Mouse (Mus musculus): ENCODE measurements around the gene Fgfr1op. TPM values are rescaled to one million over a fixed set of nuclear protein-coding genes. Genes with fewer than 3 reads are reported as not detected.

Gene Fgfr1op
- polyA plus RNA-seq, 1 experiment from 2014 or later, result 30.8 TPM

DNA sequence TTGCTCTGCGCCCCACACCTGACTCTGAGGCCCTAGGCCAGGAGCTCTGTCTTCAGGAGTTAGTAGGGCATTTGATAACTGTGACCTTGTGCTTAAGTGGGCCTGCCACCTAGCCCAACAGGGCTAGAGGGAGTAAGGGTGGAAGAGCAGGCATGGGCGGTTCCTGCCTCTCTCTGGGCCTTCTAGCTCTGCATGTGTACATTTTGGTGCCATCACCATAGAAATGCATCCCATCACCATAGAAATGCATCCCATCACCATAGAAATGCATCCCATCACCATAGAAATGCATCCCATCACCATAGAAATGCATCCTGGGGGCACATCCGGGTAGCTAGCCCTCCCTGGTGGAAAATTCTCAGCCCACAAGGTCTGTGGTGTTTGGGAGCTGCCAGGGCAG, 74.3 kb downstream of the Fgfr1op start:
- Histone ChIP-seq H3K9me3 (no peaks in the 10 kb centered on the region), H3K27ac (no peak overlapping the region), H3K27me3 (ENCODE audit: insufficient read depth, poor library complexity, severe bottlenecking) (peaks cover 18% of the 10 kb centered on the region), H3K4me3 (no peak overlapping the region), H3K36me3 (no peaks in the 10 kb centered on the region), H3K4me1 (no peaks in the 10 kb centered on the region)
- 75% methylated on average over 3 of the region's 3 CpGs for WGBS
- no peak for DNase-seq (ENCODE audit: low spot score)

- H3K4me3 ChIP-seq, result no peak overlapping the region
- H3K4me1 ChIP-seq, result no peaks in the 10 kb centered on the region
- no peak overlapping the region for H3K27ac ChIP-seq
- peaks cover 19% of the 10 kb centered on the region for H3K27me3 ChIP-seq (ENCODE audit: insufficient read depth, poor library complexity, severe bottlenecking)
- no peak for DNase-seq (ENCODE audit: low spot score)
- no peaks in the 10 kb centered on the region for H3K9me3 ChIP-seq
- WGBS, result 62% methylated on average over 4 of the region's 4 CpGs
- no peaks in the 10 kb centered on the region for H3K36me3 ChIP-seq
These were observed 75.2 kb downstream of the Fgfr1op start for GRCm38 (mm10) chr17:8240517-8240916.

DNA sequence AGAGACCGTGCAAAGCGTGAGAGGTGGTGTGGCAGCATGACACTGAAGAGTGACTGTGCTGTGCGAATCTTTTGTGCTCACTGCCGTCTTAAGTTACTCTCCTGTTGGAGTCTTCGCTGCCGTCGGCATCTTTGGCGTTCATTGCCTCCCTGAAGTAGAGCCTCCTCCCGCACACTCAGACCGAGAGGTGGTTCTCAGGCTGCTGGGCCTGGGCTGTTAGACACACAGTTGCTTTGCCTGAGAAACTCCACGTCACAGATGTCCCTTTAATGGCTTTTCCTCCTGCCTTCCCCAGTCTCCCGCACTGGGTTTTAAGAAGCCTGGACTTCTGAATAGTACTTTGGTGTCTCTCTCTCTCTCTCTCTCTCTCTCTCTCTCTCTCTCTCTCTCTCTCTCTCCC, 76.3 kb downstream of the Fgfr1op start:
- 74% methylated on average over 12 of the region's 12 CpGs for WGBS
- no peaks in the 10 kb centered on the region for H3K36me3 ChIP-seq
- H3K27me3 ChIP-seq (ENCODE audit: insufficient read depth, poor library complexity, severe bottlenecking), result peaks cover 19% of the 10 kb centered on the region
- H3K4me3 ChIP-seq, result no peak overlapping the region
- no peak overlapping the region for H3K27ac ChIP-seq
- H3K4me1 ChIP-seq, result no peaks in the 10 kb centered on the region
- no peaks in the 10 kb centered on the region for H3K9me3 ChIP-seq
- no peak for DNase-seq (ENCODE audit: low spot score)

DNA sequence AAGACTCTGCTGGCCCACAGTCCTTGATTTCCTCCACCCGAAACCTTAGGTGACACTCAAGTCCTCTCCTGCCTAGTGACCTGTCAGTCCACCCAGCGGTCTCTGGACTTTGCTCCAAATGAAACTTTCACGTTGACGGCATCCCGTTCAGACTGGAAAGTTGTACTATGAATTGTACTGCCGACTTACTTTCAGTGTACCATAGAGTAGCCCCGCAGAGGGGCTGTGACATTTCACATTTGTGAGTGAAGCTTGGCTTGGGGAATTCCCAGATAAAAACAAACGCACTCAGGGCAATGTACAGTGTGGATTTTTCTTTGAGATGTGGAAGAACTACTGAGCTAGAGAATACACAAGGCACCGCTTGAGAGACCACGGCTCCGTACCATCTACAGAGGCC, 76.9 kb downstream of the Fgfr1op start:
- Histone ChIP-seq H3K27me3 (ENCODE audit: insufficient read depth, poor library complexity, severe bottlenecking) (peaks cover 16% of the 10 kb centered on the region), H3K4me3 (no peak overlapping the region), H3K36me3 (no peaks in the 10 kb centered on the region), H3K4me1 (no peaks in the 10 kb centered on the region), H3K9me3 (no peaks in the 10 kb centered on the region), H3K27ac (no peak overlapping the region)
- 85% methylated on average over 11 of the region's 11 CpGs for WGBS
- DNase-seq (ENCODE audit: low spot score), result no peak

DNA sequence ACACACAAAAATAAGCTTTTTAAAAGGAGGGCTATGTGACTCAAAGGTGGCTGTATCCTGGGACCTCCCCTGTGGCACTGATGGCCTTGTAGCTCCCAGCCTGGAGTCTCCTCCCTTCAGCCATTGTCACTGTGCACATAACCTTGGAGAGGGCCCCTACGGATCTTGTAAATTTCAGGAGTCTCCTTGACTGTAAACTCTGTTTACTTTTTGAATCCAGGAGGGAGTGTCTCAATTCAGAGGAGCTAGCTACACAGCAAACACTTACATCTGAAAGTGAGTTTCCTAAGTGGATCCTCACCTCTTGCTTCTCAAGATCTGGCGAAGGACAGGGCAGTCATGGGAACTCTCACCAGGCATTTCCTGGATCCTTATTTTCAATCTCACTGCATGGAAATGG, 78.8 kb downstream of the Fgfr1op start:
- no peak for DNase-seq (ENCODE audit: low spot score)
- no peak overlapping the region for H3K27ac ChIP-seq
- H3K27me3 ChIP-seq (ENCODE audit: insufficient read depth, poor library complexity, severe bottlenecking), result peaks cover 16% of the 10 kb centered on the region
- WGBS, result 78% methylated on average over 2 of the region's 2 CpGs
- H3K9me3 ChIP-seq, result no peaks in the 10 kb centered on the region
- H3K36me3 ChIP-seq, result no peaks in the 10 kb centered on the region
- H3K4me1 ChIP-seq, result no peaks in the 10 kb centered on the region
- H3K4me3 ChIP-seq, result no peak overlapping the region

- 75% methylated on average over 4 of the region's 4 CpGs for WGBS
- H3K4me1 ChIP-seq, result no peaks in the 10 kb centered on the region
- H3K27ac ChIP-seq, result no peak overlapping the region
- no peaks in the 10 kb centered on the region for H3K9me3 ChIP-seq
- no peak for DNase-seq (ENCODE audit: low spot score)
- H3K4me3 ChIP-seq, result no peak overlapping the region
- H3K27me3 ChIP-seq (ENCODE audit: insufficient read depth, poor library complexity, severe bottlenecking), result peaks cover 13% of the 10 kb centered on the region
- H3K36me3 ChIP-seq, result no peaks in the 10 kb centered on the region
These were observed 80.9 kb downstream of the Fgfr1op start for GRCm38 (mm10) chr17:8246102-8246754.

Other genes with a start within 250 kb of the Fgfr1op start
- 0.11 and 0.35 TPM in 2 replicates for gene Tagap, start 239.5 kb upstream of the Fgfr1op start, polyA plus RNA-seq (2016; fragmentation: Nextera tagmentation; extraction: Ambion mirVana)
- gene Rsph3a, start 219.9 kb upstream of the Fgfr1op start, polyA plus RNA-seq (2016; fragmentation: Nextera tagmentation; extraction: Ambion mirVana), result 47.9 and 56.7 TPM in 2 replicates
- gene Gm49673, start 17.7 kb upstream of the Fgfr1op start, polyA plus RNA-seq (2016; fragmentation: Nextera tagmentation; extraction: Ambion mirVana), result 0.10 TPM in 1 of 2 replicates, not detected in the other
- 25.0 and 30.2 TPM in 2 replicates for gene Rnaset2a, start 17.4 kb upstream of the Fgfr1op start, polyA plus RNA-seq (2016; fragmentation: Nextera tagmentation; extraction: Ambion mirVana)
- gene Ccr6, start 70.5 kb downstream of the Fgfr1op start, polyA plus RNA-seq (2016; fragmentation: Nextera tagmentation; extraction: Ambion mirVana), result not detected in 2 replicates
- 96.2 and 144 TPM in 2 replicates for gene Mpc1, start 117.4 kb downstream of the Fgfr1op start, polyA plus RNA-seq (2016; fragmentation: Nextera tagmentation; extraction: Ambion mirVana)
- 79.4 and 85.3 TPM in 2 replicates for gene Sft2d1, start 145.6 kb downstream of the Fgfr1op start, polyA plus RNA-seq (2016; fragmentation: Nextera tagmentation; extraction: Ambion mirVana)
- gene Prr18, start 172.0 kb downstream of the Fgfr1op start, polyA plus RNA-seq (2016; fragmentation: Nextera tagmentation; extraction: Ambion mirVana), result 0.07 and 0.11 TPM in 2 replicates
- gene T2, start 190.5 kb downstream of the Fgfr1op start, polyA plus RNA-seq (2016; fragmentation: Nextera tagmentation; extraction: Ambion mirVana), result 0.14 and 0.52 TPM in 2 replicates

Measured in heart, embryonic 10.5 days (tissue).